Mouse (Mus musculus) urinary bladder, adult 18-20 months (tissue): Measurements from ENCODE around the gene Prkci.

ENCODE experiments used
- DNase-seq, 2 experiments: peaks; one replicate each; pipeline ENCODE4 v3.0.0; 2022; ENCODE audit warnings: low spot score in 2 of 2, mixed read lengths in 2 of 2

Gene Prkci

DNA sequence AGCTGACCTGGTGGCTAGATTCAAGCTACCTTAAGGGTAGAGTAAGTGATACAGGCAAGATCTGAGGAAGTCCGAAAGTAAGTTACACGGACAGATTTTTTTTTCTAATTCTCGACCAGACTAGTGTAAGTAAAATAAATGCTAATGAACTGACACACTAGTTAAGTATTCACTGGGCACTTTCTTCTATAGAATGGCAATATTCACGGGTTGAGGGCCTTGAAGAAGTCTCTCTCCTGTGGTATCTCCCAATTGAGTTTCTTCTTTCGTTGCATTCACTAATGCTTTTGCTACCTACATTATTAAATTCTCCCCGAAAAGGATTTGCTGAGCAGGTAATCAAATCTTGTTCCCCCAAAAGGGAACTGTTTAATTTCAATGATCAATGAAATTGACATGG is 688 bp upstream of the Prkci start:
- no peak for DNase-seq

DNA sequence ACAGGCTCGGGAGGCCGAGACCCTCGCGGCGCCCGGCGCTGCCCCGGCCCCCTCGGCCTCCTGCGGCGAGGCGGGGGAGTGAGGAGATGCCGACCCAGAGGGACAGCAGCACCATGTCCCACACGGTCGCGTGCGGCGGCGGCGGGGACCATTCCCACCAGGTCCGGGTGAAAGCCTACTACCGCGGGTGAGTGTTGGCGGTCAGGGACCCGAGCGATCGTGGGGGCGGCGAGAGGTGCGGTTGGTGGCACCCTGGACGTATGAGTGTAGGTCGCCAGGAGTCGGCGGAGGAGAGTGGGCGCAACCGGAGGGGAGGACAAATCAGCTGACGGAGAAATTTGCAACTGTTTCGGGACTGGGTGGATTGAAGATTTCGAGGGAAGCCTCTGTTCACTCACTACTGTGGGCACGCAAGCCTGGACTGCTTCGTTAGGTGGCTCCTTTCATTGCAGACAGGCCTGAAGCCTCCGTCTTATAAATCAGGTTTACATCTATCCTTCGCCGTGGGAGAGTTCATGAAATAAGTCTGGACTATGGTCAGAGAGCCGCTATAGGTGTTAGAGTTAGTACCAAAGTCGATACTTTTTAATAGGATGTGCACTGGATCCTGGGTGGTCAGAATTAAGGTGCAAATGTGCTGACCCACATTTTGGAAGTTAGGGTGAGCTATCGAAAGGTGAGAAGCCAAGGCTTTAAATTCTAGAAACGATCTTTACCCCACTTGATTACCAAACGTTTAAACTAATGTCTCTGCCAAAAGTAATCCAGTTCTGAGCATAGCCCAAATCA is 546 bp downstream of the Prkci start:
- no peak for DNase-seq

DNA sequence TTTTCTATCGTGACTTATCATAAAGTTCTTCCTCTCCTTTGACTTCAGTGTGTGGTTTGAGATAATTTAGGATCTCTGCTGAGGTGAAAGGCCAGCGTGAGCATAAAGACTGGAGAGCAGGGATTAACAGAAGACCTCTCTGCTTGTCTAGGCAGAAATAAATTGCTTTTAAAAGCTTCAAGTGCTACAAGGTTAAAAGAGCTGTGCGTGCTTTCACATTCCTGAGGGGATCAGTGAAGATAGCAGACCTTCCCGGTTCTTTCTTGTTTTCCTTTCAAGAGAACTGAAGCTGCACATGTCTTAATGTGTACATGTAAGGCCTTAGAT is 1.1 kb downstream of the Prkci start:
- DNase-seq, result no peak

- peak; percentile 33 to 65 for DNase-seq
Measured at GRCm38 (mm10) chr3:30999401-31000017, 4.0 kb downstream of the Prkci start.

DNA sequence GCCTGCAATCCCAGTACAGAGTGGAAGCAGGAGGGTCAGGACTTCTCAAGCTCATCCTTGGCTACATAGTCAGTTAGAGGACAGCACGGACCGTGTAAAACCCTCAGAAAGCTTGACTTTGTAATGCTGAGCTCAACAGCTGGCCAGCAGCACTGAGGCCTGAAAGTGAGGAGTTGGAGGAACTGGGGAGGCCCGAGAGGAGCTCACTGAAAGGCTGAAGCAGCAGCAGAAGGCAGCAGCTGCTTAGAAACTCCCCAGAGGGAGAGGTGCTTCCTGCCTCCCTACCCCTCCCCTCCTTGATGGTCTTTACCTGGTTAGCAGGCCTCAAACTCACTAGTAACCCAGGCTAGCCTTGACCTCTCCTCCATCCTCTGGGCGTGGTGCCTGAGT is 4.5 kb downstream of the Prkci start:
- DNase-seq, result no peak

DNA sequence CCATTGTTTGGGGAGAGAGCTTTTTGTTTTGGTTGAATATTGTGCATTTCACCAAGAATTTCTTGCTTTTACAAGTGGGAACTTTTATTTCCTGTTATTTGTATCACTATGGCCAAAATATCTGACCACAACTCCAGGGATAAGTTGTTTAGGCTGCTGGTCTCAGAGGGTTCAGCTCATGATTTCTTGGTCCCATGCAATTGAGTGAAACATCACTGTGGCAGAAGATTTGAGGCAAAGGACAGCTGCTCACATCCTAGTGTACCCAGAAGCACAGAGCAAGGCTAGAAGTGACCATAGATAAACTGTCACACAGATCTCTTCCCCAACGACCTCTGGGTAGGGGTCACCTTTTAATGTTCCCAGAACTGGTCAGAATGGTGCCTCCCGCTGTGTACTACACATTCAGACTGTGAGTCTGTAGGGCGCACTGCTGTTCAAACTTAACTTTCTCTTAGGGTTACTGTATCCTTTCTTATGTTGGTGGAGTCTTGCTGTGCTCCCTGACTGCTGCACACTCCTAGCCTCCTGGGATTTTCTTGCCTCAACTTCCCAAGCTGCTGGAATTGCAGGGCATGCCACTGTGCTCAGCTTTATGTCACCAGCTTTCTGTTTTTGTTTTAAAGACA is 5.6 kb downstream of the Prkci start:
- DNase-seq, result no peak

- no peak for DNase-seq
Measured at GRCm38 (mm10) chr3:31004320-31005209, 9.0 kb downstream of the Prkci start.

DNA sequence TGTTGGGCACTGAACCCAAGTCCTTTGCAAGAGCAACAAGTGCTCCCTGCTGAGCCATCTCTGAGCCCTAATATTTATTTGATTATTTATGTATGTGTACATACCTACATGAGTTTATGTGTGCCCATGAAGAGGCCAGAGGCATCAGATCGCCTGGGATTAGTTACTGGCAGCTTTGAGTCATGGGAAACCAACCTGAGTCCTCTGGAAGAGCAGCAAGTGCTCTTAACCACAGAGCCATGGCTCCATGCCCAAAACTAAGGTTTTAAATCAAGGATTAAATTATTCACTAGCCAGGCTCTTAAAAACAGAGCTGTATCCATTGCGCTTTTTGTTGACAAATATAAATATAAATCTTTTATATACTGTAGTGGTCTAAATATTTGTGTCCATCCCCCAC is 18.8 kb downstream of the Prkci start:
- DNase-seq, result no peak

DNA sequence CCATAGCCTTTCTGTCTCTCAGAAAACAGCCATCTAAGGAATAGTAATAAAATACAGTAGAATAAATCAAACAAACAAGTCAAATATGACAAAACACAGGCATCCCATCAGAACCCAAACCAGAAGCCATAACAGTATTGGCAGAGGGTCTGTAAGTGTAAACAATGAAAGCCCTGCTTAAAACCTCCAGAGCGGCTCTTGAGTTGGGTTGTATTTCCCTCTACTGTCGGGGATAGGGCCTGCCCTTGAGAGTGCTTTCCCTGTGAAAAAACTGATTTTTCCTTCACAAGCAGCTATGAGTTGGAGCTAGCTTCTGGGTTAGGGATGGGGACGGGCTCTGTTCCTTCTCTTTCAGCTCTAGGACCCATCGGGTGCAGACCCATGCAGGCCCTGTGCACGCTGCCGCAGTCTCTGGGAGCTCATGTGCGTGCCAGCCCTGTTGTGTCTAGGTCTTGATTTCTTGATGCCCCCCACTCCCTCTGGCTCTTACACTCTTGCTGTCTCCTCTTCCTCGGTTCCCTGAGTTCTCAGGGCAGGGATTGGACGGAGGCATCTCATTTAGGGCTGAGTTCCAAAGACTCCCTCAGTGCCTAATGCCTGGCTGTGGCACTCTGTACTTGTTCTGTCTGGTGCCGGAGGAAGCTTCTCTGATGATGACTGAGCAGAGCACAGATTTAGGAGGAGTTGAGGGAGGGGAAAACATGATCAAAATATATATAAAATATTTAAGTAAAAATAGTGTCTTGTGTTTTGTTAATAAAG is 20.3 kb downstream of the Prkci start:
- no peak for DNase-seq

GRCm38 (mm10) chr3:31016594-31017196 is 21.1 kb downstream of the Prkci start:
- DNase-seq, result no peak

- DNase-seq, result no peak
Measured at GRCm38 (mm10) chr3:31017652-31018051, 22.1 kb downstream of the Prkci start.

DNA sequence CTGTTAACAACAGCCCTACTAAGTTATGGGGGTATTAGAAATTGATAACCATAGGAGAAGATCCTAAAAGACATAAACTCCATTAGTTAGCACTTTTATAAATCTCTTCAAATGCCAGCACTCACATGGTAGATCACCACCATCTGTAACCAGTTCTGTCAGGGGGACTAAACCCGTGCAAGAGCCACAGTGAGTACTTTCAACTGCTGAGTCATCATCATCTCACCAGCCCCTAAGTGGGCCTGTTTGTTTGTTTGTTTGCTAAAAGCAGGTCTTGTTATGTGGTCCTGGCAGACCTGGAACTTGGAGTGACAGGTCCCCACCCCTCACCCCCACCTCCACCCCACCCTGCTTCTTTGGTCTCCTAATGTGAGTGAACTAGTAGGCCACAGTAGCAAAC is 23.7 kb downstream of the Prkci start:
- DNase-seq, result no peak

DNA sequence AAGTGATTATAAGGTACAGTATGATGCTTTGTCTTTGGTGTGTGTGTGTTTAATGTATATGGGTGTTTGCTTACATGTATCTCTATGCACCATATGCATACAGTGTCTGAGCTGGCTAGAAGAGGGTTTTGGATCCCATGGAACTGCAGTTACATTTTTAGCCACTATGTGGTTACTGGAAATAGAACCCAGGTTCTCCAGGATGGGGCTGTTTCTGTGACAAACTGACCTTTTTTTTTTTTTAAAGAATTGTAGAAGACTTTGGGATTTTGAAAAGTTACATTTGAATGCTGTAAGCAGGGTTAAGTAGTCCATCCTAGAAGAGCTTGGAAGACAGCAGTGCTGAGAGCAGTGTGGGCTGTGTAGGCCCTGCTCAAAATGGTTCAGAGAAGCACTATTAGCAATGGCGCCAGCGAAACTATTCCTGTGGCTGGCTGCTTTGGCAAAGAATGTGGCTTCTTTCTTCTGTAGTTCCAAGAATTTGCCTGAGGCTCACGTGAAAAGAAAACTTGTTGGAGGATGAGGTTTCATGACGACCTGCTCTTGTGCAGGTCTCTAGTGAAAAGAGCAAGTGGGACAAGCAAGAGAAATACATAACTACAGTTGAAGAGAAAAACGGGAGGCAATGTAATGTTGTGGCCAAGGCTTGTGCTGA is 24.4 kb downstream of the Prkci start:
- DNase-seq, result no peak

- no peak for DNase-seq
Measured at GRCm38 (mm10) chr3:31020656-31021055, 25.1 kb downstream of the Prkci start.

- peak in 1 of 2 experiments; percentile 54 for DNase-seq
Measured at GRCm38 (mm10) chr3:31022895-31023436, 27.4 kb downstream of the Prkci start.

DNA sequence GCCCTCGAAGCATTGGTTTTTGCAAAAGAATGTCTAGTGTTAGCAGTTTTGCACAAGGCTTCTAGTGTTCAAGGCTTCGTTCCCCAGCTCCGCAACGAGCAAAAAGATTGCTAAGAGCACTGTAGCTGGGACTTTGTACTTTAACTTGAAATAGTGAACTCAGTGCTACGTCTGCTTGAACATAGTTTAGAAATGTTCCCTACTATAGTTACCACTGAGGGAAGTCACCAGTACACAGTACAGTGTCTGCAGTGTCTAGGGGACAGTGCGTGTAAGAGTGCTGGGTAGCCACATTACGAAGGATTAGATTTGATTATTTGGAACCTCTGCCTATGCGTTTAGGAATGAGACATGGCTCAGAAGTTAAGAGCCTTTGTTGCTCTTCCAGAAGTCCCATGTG is 32.2 kb downstream of the Prkci start:
- no peak for DNase-seq

DNA sequence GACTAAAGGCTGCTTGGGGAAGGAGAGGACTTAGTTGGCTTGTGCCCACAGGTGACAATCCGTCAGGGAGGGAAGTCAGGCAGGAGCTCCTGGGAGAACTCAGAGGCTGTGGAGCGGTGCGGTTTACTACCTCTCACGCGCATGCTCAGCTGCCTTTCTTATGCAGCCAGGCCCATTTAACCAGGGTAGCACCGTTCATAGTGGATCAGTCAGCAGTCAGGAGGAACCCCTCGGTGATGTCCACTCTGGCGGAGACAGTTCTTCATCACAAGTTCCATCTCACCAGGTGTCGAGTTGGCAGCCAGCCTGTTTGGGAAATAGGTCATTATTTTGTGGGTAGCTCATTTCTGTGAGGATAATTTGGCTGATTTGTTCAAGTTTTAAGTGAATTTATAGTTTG is 36.1 kb downstream of the Prkci start:
- no peak for DNase-seq

GRCm38 (mm10) chr3:31033644-31034043 is 38.1 kb downstream of the Prkci start:
- DNase-seq, result no peak

DNA sequence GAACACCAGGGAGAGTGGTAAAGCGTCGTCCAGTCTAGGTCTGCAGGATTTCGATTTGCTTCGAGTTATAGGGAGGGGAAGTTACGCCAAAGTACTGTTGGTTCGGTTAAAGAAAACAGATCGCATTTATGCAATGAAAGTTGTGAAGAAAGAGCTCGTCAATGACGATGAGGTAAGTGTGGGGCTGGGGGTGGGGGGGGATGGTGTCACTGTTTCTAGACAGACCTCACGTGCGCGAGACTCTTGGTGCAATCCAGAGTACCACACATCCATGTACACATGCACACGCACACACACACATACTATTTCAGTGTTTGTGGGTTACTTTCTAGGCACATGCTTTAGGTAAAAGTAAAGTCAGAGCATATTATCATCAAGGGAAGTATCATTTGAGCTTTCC is 42.3 kb downstream of the Prkci start:
- no peak for DNase-seq

DNA sequence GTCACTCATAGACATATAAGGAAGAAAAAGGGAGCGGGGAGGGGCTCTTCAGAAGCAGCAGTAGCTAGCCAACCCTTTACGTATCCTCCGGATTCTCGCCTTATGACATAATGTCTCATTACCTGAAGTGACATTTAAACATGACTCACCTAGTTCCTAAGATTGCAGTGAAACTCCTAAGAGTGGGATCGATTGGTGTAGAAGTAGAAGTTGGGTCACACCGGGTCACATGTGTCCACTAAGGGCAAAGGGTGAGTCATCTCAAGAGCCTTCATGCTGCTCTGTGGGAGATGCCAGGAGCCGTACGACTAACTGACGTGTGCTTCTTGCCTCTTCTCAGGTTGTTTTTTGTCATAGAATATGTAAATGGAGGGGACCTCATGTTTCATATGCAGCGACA is 43.1 kb downstream of the Prkci start:
- DNase-seq, result no peak
